Mouse (Mus musculus) cerebellum, postnatal 10 days (tissue): ENCODE measurements at regions not wholly inside any gene's neighbourhood (a gene's known extent, or its start where the extent isn't known, plus 50 kb on each side); places are given as distances from the start of the nearest gene placed in this dataset.
A peak's percentile ranks its signal among the peaks of the same experiment; 100 is the strongest.

Experiments
- DNase-seq, 2 experiments: peaks; one replicate each; pipeline ENCODE4 v3.0.0; 2021; ENCODE audit warnings: mixed read lengths in 2 of 2

GRCm38 (mm10) chr2:143133931-143134330 is 55.7 kb downstream of the Otor start:
- no peak for DNase-seq

- peak; percentile 12 to 29 for DNase-seq
These were observed 70.9 kb downstream of the Otor start for GRCm38 (mm10) chr2:143149189-143149588.

GRCm38 (mm10) chr2:143164081-143164984 is 86.1 kb downstream of the Otor start:
- DNase-seq, result no peak

GRCm38 (mm10) chr2:143166771-143167170 is 88.5 kb downstream of the Otor start:
- peak; percentile 67 to 70 for DNase-seq

GRCm38 (mm10) chr2:143170648-143171047 is 92.4 kb downstream of the Otor start:
- no peak for DNase-seq

GRCm38 (mm10) chr2:143184614-143185013 is 106.3 kb downstream of the Otor start:
- no peak for DNase-seq

GRCm38 (mm10) chr2:143192256-143193164 is 114.2 kb downstream of the Otor start:
- no peak for DNase-seq

GRCm38 (mm10) chr2:143193165-143193551 is 114.9 kb downstream of the Otor start:
- DNase-seq, result no peak

GRCm38 (mm10) chr2:143199583-143200249 is 121.4 kb downstream of the Otor start:
- DNase-seq, result no peak

GRCm38 (mm10) chr2:143206053-143206452 is 127.8 kb downstream of the Otor start:
- DNase-seq, result no peak

- DNase-seq, result no peak
These were observed 128.9 kb downstream of the Otor start for GRCm38 (mm10) chr2:143207191-143207590.

- DNase-seq, result peak; percentile 39 to 46
These were observed 139.0 kb downstream of the Otor start for GRCm38 (mm10) chr2:143217251-143217650.

- peak; percentile 95 for DNase-seq
These were observed 139.6 kb downstream of the Otor start for GRCm38 (mm10) chr2:143217760-143218358.

- no peak for DNase-seq
These were observed 144.1 kb downstream of the Otor start for GRCm38 (mm10) chr2:143222326-143222725.

- no peak for DNase-seq
These were observed 146.3 kb downstream of the Otor start for GRCm38 (mm10) chr2:143224410-143225130.

- DNase-seq, result no peak
These were observed 155.5 kb downstream of the Otor start for GRCm38 (mm10) chr2:143233795-143234194.

- DNase-seq, result no peak
These were observed 162.0 kb downstream of the Otor start for GRCm38 (mm10) chr2:143240274-143240673.

GRCm38 (mm10) chr2:143243741-143244140 is 165.5 kb downstream of the Otor start:
- no peak for DNase-seq

GRCm38 (mm10) chr2:143246131-143246665 is 167.9 kb downstream of the Otor start:
- peak; percentile 29 to 45 for DNase-seq

GRCm38 (mm10) chr2:143269026-143269425 is 190.8 kb downstream of the Otor start:
- peak in 1 of 2 experiments; percentile 3 for DNase-seq

- DNase-seq, result no peak
These were observed 192.6 kb downstream of the Otor start for GRCm38 (mm10) chr2:143270826-143271225.
